Mouse (Mus musculus) midbrain, embryonic 12.5 days (tissue): ENCODE measurements around the gene Rnf169. TPM values are rescaled to one million over a fixed set of nuclear protein-coding genes. Genes with fewer than 3 reads are reported as not detected.

Source experiments
- ATAC-seq: fragments of 200-750 bp; cut with Nextera tagmentation; 2 replicates; pipeline ENCODE4 v1.8.0; 2017; ENCODE audit warnings: low read depth, moderate TSS enrichment, moderate library complexity; ENCODE audit not compliant: low FRiP score
- H3K27ac ChIP-seq: fragments of 300-500 bp; sonication (generic); replicated peaks from 2 replicates; pipeline ENCODE4 v1.5.1; 2016; ENCODE audit warnings: mild to moderate bottlenecking
- H3K27me3 ChIP-seq: fragments of 300-500 bp; sonication (generic); 2 replicates; pipeline ENCODE4 v1.6.1; 2016; ENCODE audit warnings: mild to moderate bottlenecking
- H3K36me3 ChIP-seq: fragments of 300-500 bp; sonication (generic); 2 replicates; pipeline ENCODE4 v1.6.1; 2016
- H3K4me1 ChIP-seq: fragments of 300-500 bp; sonication (generic); 2 replicates; pipeline ENCODE4 v1.6.1; 2016
- H3K4me2 ChIP-seq: fragments of 300-500 bp; sonication (generic); replicated peaks from 2 replicates; pipeline ENCODE4 v1.6.1; 2016; ENCODE audit warnings: mild to moderate bottlenecking, moderate library complexity
- H3K4me3 ChIP-seq: fragments of 300-500 bp; sonication (generic); 2 replicates; pipeline ENCODE4 v1.5.1; 2016; ENCODE audit warnings: mild to moderate bottlenecking
- H3K9ac ChIP-seq: fragments of 300-500 bp; sonication (generic); replicated peaks from 2 replicates; pipeline ENCODE4 v1.6.1; 2016; ENCODE audit warnings: mild to moderate bottlenecking, moderate library complexity
- H3K9me3 ChIP-seq: fragments of 300-500 bp; sonication (generic); 2 replicates; pipeline ENCODE4 v1.6.1; 2016; ENCODE audit warnings: mild to moderate bottlenecking
- WGBS: fragments of 180-500 bp; shearing (Covaris S2); methylation state at CpG from one replicate; pipeline ENCODE4 v1.1.7; 2016; 5-methylcytosine and 5-hydroxymethylcytosine counted together
- polyA plus RNA-seq: library from polyadenylated mRNA; unstranded; fragments of >200 nt; fragmentation: Nextera tagmentation; extraction: Ambion mirVana; gene quantifications from 2 replicates; pipeline ENCODE4 v1.2.1, GENCODE M21; 2016

The Rnf169 gene
- polyA plus RNA-seq, 1 experiment from 2014 or later = 7.4 TPM

GRCm38 (mm10) chr7:99998668-99999067 lies 18.4 kb upstream of the Rnf169 start:
- Histone ChIP-seq H3K9me3 (no peaks in the 10 kb centered on the region), H3K9ac (no peak overlapping the region), H3K4me2 (no peak overlapping the region), H3K4me3 (no peak overlapping the region), H3K27ac (no peak overlapping the region), H3K27me3 (peaks cover 13% of the 10 kb centered on the region), H3K4me1 (no peaks in the 10 kb centered on the region), H3K36me3 (no peaks in the 10 kb centered on the region)
- WGBS = 93% methylated on average over 3 of the region's 3 CpGs
- no peak for ATAC-seq

GRCm38 (mm10) chr7:99995186-99995585 lies 14.9 kb upstream of the Rnf169 start:
- Histone ChIP-seq H3K4me3 (no peak overlapping the region), H3K9ac (no peak overlapping the region), H3K27me3 (peaks cover 7% of the 10 kb centered on the region; the same call in 1 of the 2 replicates), H3K4me1 (no peaks in the 10 kb centered on the region), H3K9me3 (no peaks in the 10 kb centered on the region), H3K36me3 (no peaks in the 10 kb centered on the region), H3K4me2 (no peak overlapping the region), H3K27ac (no peak overlapping the region)
- WGBS = 80% methylated on average over 7 of the region's 7 CpGs
- ATAC-seq = no peak

GRCm38 (mm10) chr7:99993159-99993558 lies 12.9 kb upstream of the Rnf169 start:
- Histone ChIP-seq H3K4me1 (no peaks in the 10 kb centered on the region), H3K4me3 (no peak overlapping the region), H3K27me3 (no peaks in the 10 kb centered on the region), H3K9ac (no peak overlapping the region), H3K4me2 (no peak overlapping the region), H3K27ac (no peak overlapping the region), H3K9me3 (no peaks in the 10 kb centered on the region), H3K36me3 (no peaks in the 10 kb centered on the region)
- WGBS = 87% methylated on average over 7 of the region's 7 CpGs
- no peak for ATAC-seq

GRCm38 (mm10) chr7:99990990-99991707 lies 10.9 kb upstream of the Rnf169 start:
- no peaks in the 10 kb centered on the region for H3K9me3 ChIP-seq
- no peak overlapping the region for H3K4me3 ChIP-seq
- no peak overlapping the region for H3K27ac ChIP-seq
- WGBS = 85% methylated on average over 8 of the region's 8 CpGs
- H3K27me3 ChIP-seq = no peaks in the 10 kb centered on the region
- H3K4me2 ChIP-seq = no peak overlapping the region
- no peak for ATAC-seq
- H3K4me1 ChIP-seq = no peaks in the 10 kb centered on the region
- no peaks in the 10 kb centered on the region for H3K36me3 ChIP-seq
- H3K9ac ChIP-seq = no peak overlapping the region

GRCm38 (mm10) chr7:99989844-99990760 lies 9.9 kb upstream of the Rnf169 start:
- Histone ChIP-seq H3K4me2 (0 out of 2 replicates have a peak overlapping the region, but pooled peaks have one; percentile 22), H3K27me3 (no peaks in the 10 kb centered on the region), H3K9ac (no peak overlapping the region), H3K9me3 (no peaks in the 10 kb centered on the region), H3K4me3 (no peak overlapping the region), H3K36me3 (no peaks in the 10 kb centered on the region), H3K4me1 (no peaks in the 10 kb centered on the region), H3K27ac (no peak overlapping the region)
- WGBS = 57% methylated on average over 15 of the region's 15 CpGs
- ATAC-seq = no peak

- Histone ChIP-seq H3K4me1 (no peaks in the 10 kb centered on the region), H3K9me3 (no peaks in the 10 kb centered on the region), H3K27me3 (no peaks in the 10 kb centered on the region), H3K9ac (no peak overlapping the region), H3K4me3 (no peak overlapping the region), H3K27ac (no peak overlapping the region), H3K4me2 (no peak overlapping the region), H3K36me3 (no peaks in the 10 kb centered on the region)
- whole genome bisulfite sequencing = 8% methylated on average over 4 of the region's 4 CpGs
- no peak for ATAC-seq
Observed at GRCm38 (mm10) chr7:99988725-99989124, 8.5 kb upstream of the Rnf169 start.

- peaks cover 14% of the 10 kb centered on the region for H3K4me1 ChIP-seq
- no peak overlapping the region for H3K27ac ChIP-seq
- 79% methylated on average over 13 of the region's 13 CpGs for WGBS
- H3K9ac ChIP-seq = no peak overlapping the region
- H3K36me3 ChIP-seq = no peaks in the 10 kb centered on the region
- H3K4me2 ChIP-seq = no peak overlapping the region
- no peak for ATAC-seq
- H3K9me3 ChIP-seq = no peaks in the 10 kb centered on the region
- H3K27me3 ChIP-seq = no peaks in the 10 kb centered on the region
- H3K4me3 ChIP-seq = no peak overlapping the region
Observed at GRCm38 (mm10) chr7:99982256-99983242, 2.3 kb upstream of the Rnf169 start.

- no peak for ATAC-seq
- Histone ChIP-seq H3K9ac (no peak overlapping the region), H3K27ac (no peak overlapping the region), H3K27me3 (no peaks in the 10 kb centered on the region), H3K4me2 (no peak overlapping the region), H3K4me3 (no peak overlapping the region), H3K9me3 (no peaks in the 10 kb centered on the region), H3K36me3 (no peaks in the 10 kb centered on the region), H3K4me1 (peaks cover 14% of the 10 kb centered on the region)
- WGBS = 6% methylated on average over 2 of the region's 2 CpGs
Observed at GRCm38 (mm10) chr7:99981311-99981710, 1.1 kb upstream of the Rnf169 start.

- H3K4me3 ChIP-seq = peak overlapping the region; percentile 95
- ATAC-seq = peak; percentile 82
- under 1% methylated on average over 49 of the region's 51 CpGs for WGBS
Observed at GRCm38 (mm10) chr7:99979546-99980131, 609 bp downstream of the Rnf169 start.

GRCm38 (mm10) chr7:99979081-99979480 lies 1.2 kb downstream of the Rnf169 start:
- Histone ChIP-seq H3K4me3 (peak overlapping the region; percentile 95), H3K27ac (0 out of 2 replicates have a peak overlapping the region, but pooled peaks have one; percentile 97), H3K9me3 (no peaks in the 10 kb centered on the region), H3K4me2 (peak overlapping the region; percentile 67), H3K4me1 (peaks cover 24% of the 10 kb centered on the region), H3K27me3 (no peaks in the 10 kb centered on the region), H3K36me3 (no peaks in the 10 kb centered on the region), H3K9ac (peak overlapping the region; percentile 95)
- 12% methylated on average over 6 of the region's 6 CpGs for WGBS
- no peak for ATAC-seq

More at GRCm38 (mm10) chr7:99979546-99980131, 609 bp downstream of the Rnf169 start:
- Histone ChIP-seq H3K9me3 (no peaks in the 10 kb centered on the region), H3K36me3 (no peaks in the 10 kb centered on the region), H3K9ac (peak overlapping the region; percentile 95), H3K4me2 (peak overlapping the region; percentile 67), H3K27me3 (no peaks in the 10 kb centered on the region), H3K4me1 (peaks cover 19% of the 10 kb centered on the region), H3K27ac (peak overlapping the region; percentile 97)

- H3K4me2 ChIP-seq = no peak overlapping the region
- ATAC-seq = no peak
- no peak overlapping the region for H3K27ac ChIP-seq
- H3K9me3 ChIP-seq = no peaks in the 10 kb centered on the region
- no peaks in the 10 kb centered on the region for H3K36me3 ChIP-seq
- H3K9ac ChIP-seq = no peak overlapping the region
- 89% methylated on average over 2 of the region's 2 CpGs for WGBS
- no peak overlapping the region for H3K4me3 ChIP-seq
- H3K4me1 ChIP-seq = peaks cover 33% of the 10 kb centered on the region
- H3K27me3 ChIP-seq = no peaks in the 10 kb centered on the region
Observed at GRCm38 (mm10) chr7:99978041-99978440, 2.2 kb downstream of the Rnf169 start.
